Mouse (Mus musculus): ENCODE results near the gene Sat2.

GRCm38 (mm10) chr11:69610899-69611298 is 10.9 kb upstream of the Sat2 start:
- TF ChIP-seq CEBPB (IDR thresholded peaks at IDR 0.05; ENCODE audit: low read depth) (no peak), CTCF (IDR thresholded peaks at IDR 0.05; ENCODE audit: control insufficient read depth, insufficient read depth, insufficient read length) (no peak), MYOD1 (IDR thresholded peaks at IDR 0.05; ENCODE audit: control insufficient read depth, insufficient read length, low read depth) (no peak), USF1 (IDR thresholded peaks at IDR 0.05; ENCODE audit: low read depth) (no peak), MAX (IDR thresholded peaks at IDR 0.05) (no peak)
